Comparison of ENCODE assay signal across 29 mouse cellular contexts in the genomic region with DNA sequence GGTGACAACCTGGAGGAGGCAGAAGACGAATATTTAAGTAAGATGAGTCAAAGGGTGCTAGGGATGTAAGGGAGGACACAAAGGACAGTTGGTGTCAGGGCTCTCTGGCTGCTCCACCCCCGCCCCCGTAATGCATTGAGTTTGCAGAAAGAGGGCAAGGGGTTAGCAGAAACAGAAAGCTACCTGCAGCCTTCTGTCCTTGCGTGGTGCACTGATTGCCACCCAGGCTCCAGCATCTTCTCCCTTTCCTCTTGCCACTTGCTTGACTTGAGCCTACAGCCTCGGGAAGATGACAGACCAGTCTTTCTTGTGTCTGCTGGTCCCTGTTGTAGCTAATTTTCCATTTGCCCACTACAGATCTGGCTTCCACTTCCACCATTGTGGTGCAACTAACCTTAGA. TPM values are rescaled to one million over a fixed set of nuclear protein-coding genes. Genes with fewer than 3 reads are reported as not detected.
DNase-seq lines count a peak whose midpoint lies in the region; ATAC-seq and TF ChIP-seq lines count a peak whose summit lies in the region.
"Had no signal": no experiment of that assay in that cellular context is flagged by ENCODE, and none has a peak within 500 bp of the region (broad histone marks: within the 10 kb centered on the region; RNA-seq: fewer than 3 reads in every experiment).

No protein-coding gene starts in this region.

- peak overlapping the region; percentile 33; the same call in 1 of the 2 replicates for H3K27ac ChIP-seq in kidney, embryonic 15.5 days
- peak overlapping the region; percentile 25; the same call in 1 of the 2 replicates for H3K27ac ChIP-seq in lung, embryonic 15.5 days
- no peak overlapping the region for H3K27ac ChIP-seq in lung, postnatal 0 days (ENCODE audit: low read length)
- no peak overlapping the region for H3K27ac ChIP-seq in MEL (ENCODE audit: control insufficient read depth, low read depth, low read length)
- H3K27ac ChIP-seq in hindbrain, embryonic 10.5 days = no peak overlapping the region
- H3K27ac ChIP-seq: embryonic facial prominence, embryonic 15.5 days; forebrain, embryonic 12.5 days; heart, adult 2 months; heart, embryonic 10.5 days; heart, embryonic 13.5 days; hindbrain, embryonic 12.5 days; hindbrain, embryonic 15.5 days had no signal

- no peak for TF ChIP-seq POLR2A in MEL (IDR thresholded peaks at IDR 0.05; ENCODE audit: control insufficient read depth in 1 of 2, insufficient read depth in 1 of 2, low read depth in 1 of 2, low read length in 2 of 2, poor library complexity in 1 of 2)

- no peaks in the 10 kb centered on the region for H3K27me3 ChIP-seq in kidney, embryonic 15.5 days
- no peaks in the 10 kb centered on the region for H3K27me3 ChIP-seq in lung, embryonic 15.5 days
- H3K27me3 ChIP-seq in lung, postnatal 0 days (replicated peaks; ENCODE audit: insufficient read depth, low read length) = no peaks in the 10 kb centered on the region
- no peaks in the 10 kb centered on the region for H3K27me3 ChIP-seq in MEL (ENCODE audit: control insufficient read depth in 1 of 2, insufficient read depth in 2 of 2, low read length in 2 of 2)
- H3K27me3 ChIP-seq in hindbrain, embryonic 10.5 days (ENCODE audit: insufficient read depth, poor library complexity, severe bottlenecking) = no peaks in the 10 kb centered on the region
- H3K27me3 ChIP-seq: embryonic facial prominence, embryonic 12.5 days; embryonic facial prominence, embryonic 15.5 days; forebrain, embryonic 12.5 days; heart, embryonic 13.5 days; hindbrain, embryonic 12.5 days; hindbrain, embryonic 15.5 days; Patski had no signal

- 44% methylated on average over 5 of the region's 5 CpGs for WGBS in kidney, embryonic 15.5 days
- WGBS in lung, embryonic 15.5 days = 41% methylated on average over 5 of the region's 5 CpGs
- 56% methylated on average over 5 of the region's 5 CpGs for WGBS in lung, postnatal 0 days
- 46% methylated on average over 5 of the region's 5 CpGs for WGBS in hindbrain, embryonic 10.5 days

- no peak overlapping the region for H3K4me3 ChIP-seq in kidney, embryonic 15.5 days (replicated peaks)
- H3K4me3 ChIP-seq in lung, embryonic 15.5 days = no peak overlapping the region
- H3K4me3 ChIP-seq in lung, postnatal 0 days (ENCODE audit: low read depth, low read length) = no peak overlapping the region
- H3K4me3 ChIP-seq in MEL (ENCODE audit: control insufficient read depth in 1 of 2, insufficient read depth in 1 of 2, low read depth in 2 of 2, low read length in 2 of 2) = no peak overlapping the region
- H3K4me3 ChIP-seq in hindbrain, embryonic 10.5 days = no peak overlapping the region
- H3K4me3 ChIP-seq: embryonic facial prominence, embryonic 12.5 days; embryonic facial prominence, embryonic 15.5 days; forebrain, embryonic 12.5 days; heart, adult 2 months; heart, embryonic 10.5 days; heart, embryonic 13.5 days; hindbrain, embryonic 12.5 days; hindbrain, embryonic 15.5 days had no signal

- H3K79me2 ChIP-seq in MEL (ENCODE audit: control insufficient read depth, insufficient read depth, low read length, poor library complexity) = peaks cover 1% of the 10 kb centered on the region; the same call in 1 of the 2 replicates

- DNase-seq in kidney, adult 18-20 months = no peak
- DNase-seq in lung, postnatal 0 days (ENCODE audit: low spot score) = no peak
- peak; percentile 44 for DNase-seq in MEL (ENCODE audit: low read depth, low spot score)
- no peak for DNase-seq in left cerebral cortex, adult 8-10 months (ENCODE audit: low spot score in 2 of 2)
- no peak for DNase-seq in hindbrain, embryonic 10.5 days (ENCODE audit: low spot score)
- DNase-seq: adrenal gland, adult 2 months; adrenal gland, postnatal 14 days; cerebellum, adult 11 months; cerebellum, adult 2 months; cerebellum, adult 9-11 months; cerebellum, postnatal 25 days; gastrocnemius, postnatal 10 days; gastrocnemius, postnatal 36 days; heart, adult 2 months; heart, postnatal 14 days; heart, postnatal 4 days had no signal

- no peak for TF ChIP-seq EP300 in lung, postnatal 0 days (IDR thresholded peaks at IDR 0.05)
- no peak for TF ChIP-seq EP300 in MEL (IDR thresholded peaks at IDR 0.05; ENCODE audit: low read depth in 1 of 2, low read length in 2 of 2)

- no peak for TF ChIP-seq CTCF in lung, postnatal 0 days (IDR thresholded peaks at IDR 0.05)
- TF ChIP-seq CTCF in MEL (IDR thresholded peaks at IDR 0.05 in 2 of 3, conservative IDR thresholded peaks at IDR 0.05 in 1 of 3; ENCODE audit: control insufficient read depth in 1 of 3, insufficient read depth in 1 of 3, low read depth in 2 of 3, low read length in 3 of 3, poor library complexity in 1 of 3, severe bottlenecking in 1 of 3) = no peak

- no peak for ATAC-seq in kidney, embryonic 15.5 days (replicated peaks; ENCODE audit: low FRiP score)
- ATAC-seq in lung, embryonic 15.5 days (ENCODE audit: borderline replicate concordance, extremely low read depth, low FRiP score, low TSS enrichment) = no peak
- ATAC-seq in lung, postnatal 0 days = no peak
- ATAC-seq: CD4-positive, CD25-positive, alpha-beta regulatory T cell, adult 4 months; forebrain, embryonic 16.5 days; Patski had no signal

- no peak for TF ChIP-seq RAD21 in MEL (IDR thresholded peaks at IDR 0.05; ENCODE audit: low read depth, low read length)

- peaks cover 46% of the 10 kb centered on the region for H3K36me3 ChIP-seq in kidney, embryonic 15.5 days
- H3K36me3 ChIP-seq in lung, embryonic 15.5 days = peaks cover 42% of the 10 kb centered on the region
- peaks cover 30% of the 10 kb centered on the region; the same call in 1 of the 2 replicates for H3K36me3 ChIP-seq in lung, postnatal 0 days (ENCODE audit: insufficient read depth, low read length)
- peaks cover 6 to 12% of the 10 kb centered on the region in 2 experiments for H3K36me3 ChIP-seq in MEL (ENCODE audit: control insufficient read depth in 1 of 2, insufficient read depth in 2 of 2, low read length in 2 of 2)
- peaks cover 53% of the 10 kb centered on the region for H3K36me3 ChIP-seq in hindbrain, embryonic 10.5 days

- no peaks in the 10 kb centered on the region for H3K9me3 ChIP-seq in kidney, embryonic 15.5 days (replicated peaks)
- H3K9me3 ChIP-seq in lung, embryonic 15.5 days = no peaks in the 10 kb centered on the region
- H3K9me3 ChIP-seq in lung, postnatal 0 days (ENCODE audit: low read length) = no peaks in the 10 kb centered on the region
- H3K9me3 ChIP-seq in MEL (replicated peaks; ENCODE audit: insufficient read depth, low read length) = no peaks in the 10 kb centered on the region
- H3K9me3 ChIP-seq in hindbrain, embryonic 10.5 days = no peaks in the 10 kb centered on the region
- H3K9me3 ChIP-seq: embryonic facial prominence, embryonic 12.5 days; embryonic facial prominence, embryonic 15.5 days; forebrain, embryonic 12.5 days; heart, embryonic 10.5 days; heart, embryonic 13.5 days; hindbrain, embryonic 12.5 days; hindbrain, embryonic 15.5 days had no signal

- no peak overlapping the region for H3K9ac ChIP-seq in kidney, embryonic 15.5 days
- H3K9ac ChIP-seq in lung, embryonic 15.5 days = no peak overlapping the region
- no peak overlapping the region for H3K9ac ChIP-seq in lung, postnatal 0 days (replicated peaks; ENCODE audit: low read depth)
- H3K9ac ChIP-seq in MEL (ENCODE audit: control insufficient read depth, low read depth, low read length, poor library complexity, severe bottlenecking) = no peak overlapping the region
- H3K9ac ChIP-seq: embryonic facial prominence, embryonic 12.5 days; embryonic facial prominence, embryonic 15.5 days; forebrain, embryonic 12.5 days; heart, embryonic 13.5 days; hindbrain, embryonic 12.5 days; hindbrain, embryonic 15.5 days had no signal

- peaks cover 27% of the 10 kb centered on the region for H3K4me1 ChIP-seq in kidney, embryonic 15.5 days
- peaks cover 11% of the 10 kb centered on the region for H3K4me1 ChIP-seq in lung, embryonic 15.5 days
- no peaks in the 10 kb centered on the region for H3K4me1 ChIP-seq in lung, postnatal 0 days (ENCODE audit: insufficient read depth, low read depth, low read length)
- H3K4me1 ChIP-seq in MEL (ENCODE audit: control insufficient read depth in 1 of 2, insufficient read depth in 2 of 2, low read length in 2 of 2) = peaks cover 0 to 3% of the 10 kb centered on the region in 2 experiments; a peak in 2 of 4 replicates
- peaks cover 9% of the 10 kb centered on the region; the same call in 1 of the 2 replicates for H3K4me1 ChIP-seq in hindbrain, embryonic 10.5 days (replicated peaks)

- no peak overlapping the region for H3K4me2 ChIP-seq in kidney, embryonic 15.5 days
- no peak overlapping the region for H3K4me2 ChIP-seq in lung, embryonic 15.5 days
- no peak overlapping the region for H3K4me2 ChIP-seq in lung, postnatal 0 days (replicated peaks; ENCODE audit: low read depth, low read length)
- H3K4me2 ChIP-seq: embryonic facial prominence, embryonic 12.5 days; embryonic facial prominence, embryonic 15.5 days; forebrain, embryonic 12.5 days; heart, embryonic 13.5 days; hindbrain, embryonic 12.5 days; hindbrain, embryonic 15.5 days had no signal

RNA-seq across cellular contexts. Expression of a gene that starts 5.1 kb away (rescaled TPM):
- polyA plus RNA-seq in kidney, embryonic 15.5 days (2015; fragmentation: Nextera tagmentation; extraction: Ambion mirVana) = 78.6 and 87.4 TPM in 2 replicates
- 24.8 and 25.7 TPM in 2 replicates for polyA plus RNA-seq in lung, embryonic 15.5 days (2015; fragmentation: Nextera tagmentation; extraction: Ambion mirVana)
- 101 and 138 TPM in 2 replicates for polyA plus RNA-seq in lung, postnatal 0 days (2015; fragmentation: Nextera tagmentation; extraction: Ambion mirVana)
- total RNA-seq in MEL (2012; rRNA removed) = 1.1 and 1.7 TPM in 2 replicates
- 1 to 10 TPM in 1 of 2 experiments, not detected in 1; 2.3 TPM for polyA plus RNA-seq in MEL (2012; ENCODE audit: insufficient read depth in 1 of 2, insufficient read length in 2 of 2, low read depth in 1 of 2, low replicate concordance in 2 of 2, missing spikeins in 1 of 2)
- 1 to 10 TPM; 3.2 to 5.9 (median 4.9) TPM for total RNA-seq in left cerebral cortex, adult 8-10 months (2022)
- polyA plus RNA-seq in hindbrain, embryonic 10.5 days (2016; fragmentation: Nextera tagmentation; extraction: Ambion mirVana) = 21.9 and 33.7 TPM in 2 replicates
- total RNA-seq: granulocyte monocyte progenitor cell, adult 5-6 weeks had no signal

RNA-seq across cellular contexts. Expression of a gene that starts 7.1 kb away (rescaled TPM):
- polyA plus RNA-seq in kidney, embryonic 15.5 days (2015; fragmentation: Nextera tagmentation; extraction: Ambion mirVana) = 549 and 599 TPM in 2 replicates
- polyA plus RNA-seq in lung, embryonic 15.5 days (2015; fragmentation: Nextera tagmentation; extraction: Ambion mirVana) = 481 and 520 TPM in 2 replicates
- 474 and 489 TPM in 2 replicates for polyA plus RNA-seq in lung, postnatal 0 days (2015; fragmentation: Nextera tagmentation; extraction: Ambion mirVana)
- total RNA-seq in MEL (2012; rRNA removed) = 468 and 508 TPM in 2 replicates
- 10 to 100 TPM in 1 of 2 experiments, not detected in 1; 70.7 TPM for polyA plus RNA-seq in MEL (2012; ENCODE audit: insufficient read depth in 1 of 2, insufficient read length in 2 of 2, low read depth in 1 of 2, low replicate concordance in 2 of 2, missing spikeins in 1 of 2)
- 100 to 1,000 TPM; 131 to 217 (median 174) TPM for total RNA-seq in left cerebral cortex, adult 8-10 months (2022)
- polyA plus RNA-seq in hindbrain, embryonic 10.5 days (2016; fragmentation: Nextera tagmentation; extraction: Ambion mirVana) = 464 and 510 TPM in 2 replicates

RNA-seq across cellular contexts. Expression of a gene that starts 45.0 kb away (rescaled TPM):
- polyA plus RNA-seq in kidney, embryonic 15.5 days (2015; fragmentation: Nextera tagmentation; extraction: Ambion mirVana) = 21.2 and 21.7 TPM in 2 replicates
- polyA plus RNA-seq in lung, embryonic 15.5 days (2015; fragmentation: Nextera tagmentation; extraction: Ambion mirVana) = 17.1 and 17.3 TPM in 2 replicates
- polyA plus RNA-seq in lung, postnatal 0 days (2015; fragmentation: Nextera tagmentation; extraction: Ambion mirVana) = 14.5 and 15.4 TPM in 2 replicates
- total RNA-seq in MEL (2012; rRNA removed) = 22.0 and 24.5 TPM in 2 replicates
- polyA plus RNA-seq in MEL (2012; ENCODE audit: insufficient read depth in 1 of 2, insufficient read length in 2 of 2, low read depth in 1 of 2, low replicate concordance in 2 of 2, missing spikeins in 1 of 2) = 10 to 100 TPM in 1 of 2 experiments, not detected in 1; 24.5 TPM
- 10 to 100 TPM; 50.1 to 58.9 (median 54.3) TPM for total RNA-seq in left cerebral cortex, adult 8-10 months (2022)
- polyA plus RNA-seq in hindbrain, embryonic 10.5 days (2016; fragmentation: Nextera tagmentation; extraction: Ambion mirVana) = 13.1 and 15.4 TPM in 2 replicates

Comparison
In these comparisons a context has a peak if more than half of its experiments do, and no peak if none do; other contexts are left out.
1. H3K27ac ChIP-seq: peak in kidney, embryonic 15.5 days (single experiment) and lung, embryonic 15.5 days (single experiment); none in lung, postnatal 0 days (single experiment), MEL (single experiment) and hindbrain, embryonic 10.5 days (single experiment).